ENCODE assay signal across 28 mouse cellular contexts in genomic region chr7:104366339-104366738, GRCm38 (mm10). TPM values are rescaled to one million over a fixed set of nuclear protein-coding genes. Genes with fewer than 3 reads are reported as not detected.
DNase-seq lines count a peak whose midpoint lies in the region; ATAC-seq and TF ChIP-seq lines count a peak whose summit lies in the region.
"Had no signal": no experiment of that assay in that cellular context is flagged by ENCODE, and none has a peak within 500 bp of the region (broad histone marks: within the 10 kb centered on the region; RNA-seq: fewer than 3 reads in every experiment).

No protein-coding gene starts in this region.

- H3K4me3 ChIP-seq in lung, postnatal 0 days (ENCODE audit: low read depth, low read length): no peak overlapping the region
- H3K4me3 ChIP-seq in thymus, adult 2 months (ENCODE audit: control insufficient read depth, insufficient read depth, low read length): no peak overlapping the region
- H3K4me3 ChIP-seq: embryonic facial prominence, embryonic 10.5 days; embryonic facial prominence, embryonic 13.5 days; erythroblast, embryonic 14.5 days; forebrain, embryonic 12.5 days; forebrain, embryonic 15.5 days; heart, adult 2 months; heart, embryonic 10.5 days; heart, embryonic 13.5 days; hindbrain, embryonic 12.5 days; hindbrain, embryonic 15.5 days had no signal

- H3K9ac ChIP-seq in lung, postnatal 0 days (replicated peaks; ENCODE audit: low read depth): no peak overlapping the region
- H3K9ac ChIP-seq: embryonic facial prominence, embryonic 13.5 days; forebrain, embryonic 12.5 days; forebrain, embryonic 15.5 days; heart, embryonic 13.5 days; hindbrain, embryonic 12.5 days; hindbrain, embryonic 15.5 days had no signal

- TF ChIP-seq CTCF in lung, postnatal 0 days (IDR thresholded peaks at IDR 0.05): no peak
- no peak for TF ChIP-seq CTCF in thymus, adult 2 months (IDR thresholded peaks at IDR 0.05; ENCODE audit: borderline replicate concordance, control insufficient read depth, extremely low read depth, insufficient read depth, low read length, poor library complexity)

- no peak for TF ChIP-seq EP300 in lung, postnatal 0 days (IDR thresholded peaks at IDR 0.05)

- no peak for TF ChIP-seq POLR2A in thymus, adult 2 months (IDR thresholded peaks at IDR 0.05; ENCODE audit: control insufficient read depth, extremely low read depth, insufficient read depth, low read length, poor library complexity)

- no peak overlapping the region for H3K27ac ChIP-seq in lung, postnatal 0 days (ENCODE audit: low read length)
- H3K27ac ChIP-seq in thymus, adult 2 months (ENCODE audit: control insufficient read depth, insufficient read depth, low read length): no peak overlapping the region
- H3K27ac ChIP-seq: embryonic facial prominence, embryonic 10.5 days; embryonic facial prominence, embryonic 13.5 days; forebrain, embryonic 12.5 days; forebrain, embryonic 15.5 days; heart, adult 2 months; heart, embryonic 10.5 days; heart, embryonic 13.5 days; hindbrain, embryonic 12.5 days; hindbrain, embryonic 15.5 days had no signal

- no peak for ATAC-seq in lung, postnatal 0 days
- ATAC-seq in megakaryocyte, adult 5-6 weeks (ENCODE audit: poor library complexity, severe bottlenecking): peak; percentile 59
- ATAC-seq in cerebellum, adult (ENCODE audit: insufficient number of reproducible peaks, low FRiP score, low TSS enrichment): no peak
- ATAC-seq: activated CD4-positive, CD25-positive, alpha-beta regulatory T cell, adult 4 months; forebrain, embryonic 15.5 days had no signal

- H3K27me3 ChIP-seq in lung, postnatal 0 days (replicated peaks; ENCODE audit: insufficient read depth, low read length): no peaks in the 10 kb centered on the region
- H3K27me3 ChIP-seq in splenic B cell, adult 2 months (ENCODE audit: control insufficient read depth, insufficient read depth, low read length, poor library complexity, severe bottlenecking): no peaks in the 10 kb centered on the region
- H3K27me3 ChIP-seq in thymus, adult 2 months (ENCODE audit: control insufficient read depth, insufficient read depth, low read length): no peaks in the 10 kb centered on the region
- H3K27me3 ChIP-seq: embryonic facial prominence, embryonic 13.5 days; forebrain, embryonic 12.5 days; forebrain, embryonic 15.5 days; heart, embryonic 13.5 days; hindbrain, embryonic 12.5 days; hindbrain, embryonic 15.5 days had no signal

- no peaks in the 10 kb centered on the region for H3K4me1 ChIP-seq in lung, postnatal 0 days (ENCODE audit: insufficient read depth, low read depth, low read length)
- H3K4me1 ChIP-seq in thymus, adult 2 months (replicated peaks; ENCODE audit: control insufficient read depth, insufficient read depth, low read length): no peaks in the 10 kb centered on the region
- H3K4me1 ChIP-seq: embryonic facial prominence, embryonic 10.5 days; embryonic facial prominence, embryonic 13.5 days; forebrain, embryonic 12.5 days; forebrain, embryonic 15.5 days; heart, embryonic 10.5 days; heart, embryonic 13.5 days; hindbrain, embryonic 12.5 days; hindbrain, embryonic 15.5 days had no signal

- no peaks in the 10 kb centered on the region for H3K36me3 ChIP-seq in lung, postnatal 0 days (ENCODE audit: insufficient read depth, low read length)
- peaks cover 8% of the 10 kb centered on the region; the same call in 1 of the 2 replicates for H3K36me3 ChIP-seq in splenic B cell, adult 2 months (ENCODE audit: control insufficient read depth, insufficient read depth, low read length, poor library complexity, severe bottlenecking)
- H3K36me3 ChIP-seq in thymus, adult 2 months (ENCODE audit: control insufficient read depth, insufficient read depth, low read length): no peaks in the 10 kb centered on the region
- H3K36me3 ChIP-seq: embryonic facial prominence, embryonic 10.5 days; embryonic facial prominence, embryonic 13.5 days; forebrain, embryonic 12.5 days; forebrain, embryonic 15.5 days; heart, embryonic 10.5 days; heart, embryonic 13.5 days; hindbrain, embryonic 12.5 days; hindbrain, embryonic 15.5 days had no signal

- peak; percentile 5 for DNase-seq in lung, postnatal 0 days (ENCODE audit: low spot score)
- DNase-seq in lung, postnatal 25 days (ENCODE audit: low spot score): no peak
- peak; percentile 6 for DNase-seq in splenic B cell, adult 2 months (ENCODE audit: low read depth, low spot score)
- no peak for DNase-seq in thymus, adult 2 months
- DNase-seq: adrenal gland, postnatal 10 days; cerebellum, adult 11-12 months; cerebellum, adult 8-10 months; cerebellum, postnatal 10 days; cerebellum, postnatal 36 days; embryo, embryonic 11 days; gastrocnemius, postnatal 25 days; heart, adult 2 months; heart, postnatal 14 days had no signal

- H3K9me3 ChIP-seq in lung, postnatal 0 days (ENCODE audit: low read length): no peaks in the 10 kb centered on the region
- H3K9me3 ChIP-seq: embryonic facial prominence, embryonic 10.5 days; embryonic facial prominence, embryonic 13.5 days; forebrain, embryonic 12.5 days; forebrain, embryonic 15.5 days; heart, embryonic 10.5 days; heart, embryonic 13.5 days; hindbrain, embryonic 12.5 days; hindbrain, embryonic 15.5 days had no signal

- H3K4me2 ChIP-seq in lung, postnatal 0 days (replicated peaks; ENCODE audit: low read depth, low read length): no peak overlapping the region
- H3K4me2 ChIP-seq: embryonic facial prominence, embryonic 13.5 days; forebrain, embryonic 12.5 days; forebrain, embryonic 15.5 days; heart, embryonic 13.5 days; hindbrain, embryonic 12.5 days; hindbrain, embryonic 15.5 days had no signal

RNA-seq across cellular contexts. Expression of gene Trim30b, which starts 3.3 kb away (rescaled TPM):
- 0.52 and 0.75 TPM in 2 replicates for polyA plus RNA-seq in lung, postnatal 0 days (2015; fragmentation: Nextera tagmentation; extraction: Ambion mirVana)
- total RNA-seq in megakaryocyte, adult 5-6 weeks (2015): 20.5 and 28.5 TPM in 2 replicates
- total RNA-seq in megakaryocyte, adult 5-6 weeks (2017): 18.2 and 23.0 TPM in 2 replicates
- polyA plus RNA-seq in thymus, adult 2 months (2012; rRNA removed): 0.34 and 0.74 TPM in 2 replicates
- total RNA-seq: adrenal gland, postnatal 4 days; ES-E14; gastrocnemius, adult 8-10 months; gastrocnemius, postnatal 25 days; heart, postnatal 14 days had no signal
- polyA plus RNA-seq: embryonic facial prominence, embryonic 10.5 days; embryonic facial prominence, embryonic 13.5 days; erythroblast, embryonic 14.5 days; forebrain, embryonic 12.5 days; forebrain, embryonic 15.5 days; heart, embryonic 10.5 days; hindbrain, embryonic 12.5 days; hindbrain, embryonic 15.5 days had no signal

RNA-seq across cellular contexts. Expression of gene Trim12c, which starts 13.2 kb away (rescaled TPM):
- 3.1 and 3.6 TPM in 2 replicates for polyA plus RNA-seq in lung, postnatal 0 days (2015; fragmentation: Nextera tagmentation; extraction: Ambion mirVana)
- 32.5 and 36.4 TPM in 2 replicates for total RNA-seq in megakaryocyte, adult 5-6 weeks (2015)
- total RNA-seq in megakaryocyte, adult 5-6 weeks (2017): 51.5 and 51.8 TPM in 2 replicates
- polyA plus RNA-seq in thymus, adult 2 months (2012; rRNA removed): 9.8 and 10.4 TPM in 2 replicates

RNA-seq across cellular contexts. Expression of gene Trim30c, which starts 34.3 kb away (rescaled TPM):
- 0.06 and 0.13 TPM in 2 replicates for polyA plus RNA-seq in lung, postnatal 0 days (2015; fragmentation: Nextera tagmentation; extraction: Ambion mirVana)
- 2.0 and 2.8 TPM in 2 replicates for total RNA-seq in megakaryocyte, adult 5-6 weeks (2015)
- 3.9 and 5.7 TPM in 2 replicates for total RNA-seq in megakaryocyte, adult 5-6 weeks (2017)
- polyA plus RNA-seq in thymus, adult 2 months (2012; rRNA removed): 0.06 TPM in 1 of 2 replicates, not detected in the other
- total RNA-seq: ES-E14; gastrocnemius, adult 8-10 months; gastrocnemius, postnatal 25 days had no signal
- polyA plus RNA-seq: erythroblast, embryonic 14.5 days; forebrain, embryonic 12.5 days; forebrain, embryonic 15.5 days; heart, embryonic 10.5 days; hindbrain, embryonic 12.5 days had no signal

RNA-seq across cellular contexts. Expression of gene Trim34b, which starts 37.1 kb away (rescaled TPM):
- 0.07 TPM in 1 of 2 replicates, not detected in the other for polyA plus RNA-seq in lung, postnatal 0 days (2015; fragmentation: Nextera tagmentation; extraction: Ambion mirVana)
- not detected in 2 replicates for total RNA-seq in megakaryocyte, adult 5-6 weeks (2015)
- total RNA-seq in megakaryocyte, adult 5-6 weeks (2017): 0.98 TPM in 1 of 2 replicates, not detected in the other
- 6.4 and 10.6 TPM in 2 replicates for polyA plus RNA-seq in thymus, adult 2 months (2012; rRNA removed)
- total RNA-seq: gastrocnemius, adult 8-10 months had no signal
- polyA plus RNA-seq: embryonic facial prominence, embryonic 10.5 days; embryonic facial prominence, embryonic 13.5 days; erythroblast, embryonic 14.5 days; forebrain, embryonic 12.5 days; forebrain, embryonic 15.5 days; heart, embryonic 10.5 days; heart, embryonic 13.5 days; hindbrain, embryonic 12.5 days; hindbrain, embryonic 15.5 days had no signal

RNA-seq across cellular contexts. Expression of gene Trim12a, which starts 51.1 kb away (rescaled TPM):
- 10.8 and 11.7 TPM in 2 replicates for polyA plus RNA-seq in lung, postnatal 0 days (2015; fragmentation: Nextera tagmentation; extraction: Ambion mirVana)
- 130 and 137 TPM in 2 replicates for total RNA-seq in megakaryocyte, adult 5-6 weeks (2015)
- 147 and 166 TPM in 2 replicates for total RNA-seq in megakaryocyte, adult 5-6 weeks (2017)
- 15.2 and 26.9 TPM in 2 replicates for polyA plus RNA-seq in thymus, adult 2 months (2012; rRNA removed)
- total RNA-seq: ES-E14 had no signal
- polyA plus RNA-seq: erythroblast, embryonic 14.5 days had no signal

Comparison
In these comparisons a context has a peak if more than half of its experiments do, and no peak if none do; other contexts are left out.
1. DNase-seq: peak in lung, postnatal 0 days (single experiment) and splenic B cell, adult 2 months (single experiment); none in lung, postnatal 25 days (single experiment) and thymus, adult 2 months (single experiment).